Mouse (Mus musculus) midbrain, embryonic 11.5 days (tissue): ENCODE results near the gene Pdzd8. TPM values are rescaled to one million over a fixed set of nuclear protein-coding genes. Genes with fewer than 3 reads are reported as not detected.
A peak's percentile ranks its signal among the peaks of the same experiment; 100 is the strongest.

Experiments used
- ATAC-seq: fragments of 200-750 bp; cut with Nextera tagmentation; 2 replicates; pipeline ENCODE4 v1.8.0; 2017; ENCODE audit warnings: moderate TSS enrichment, moderate library complexity; ENCODE audit not compliant: low FRiP score
- DNase-seq: peaks from one replicate; pipeline ENCODE4 v3.0.0; 2015; ENCODE audit warnings: low spot score; ENCODE audit errors: missing footprints
- H3K27ac ChIP-seq: fragments of 300-500 bp; sonication (generic); 2 replicates; pipeline ENCODE4 v1.5.1; 2014; ENCODE audit warnings: low read depth, low read length
- H3K27me3 ChIP-seq: fragments of 300-500 bp; sonication (generic); 2 replicates; pipeline ENCODE4 v1.6.1; 2014; ENCODE audit warnings: mild to moderate bottlenecking, low read length, moderate library complexity, mixed read lengths; ENCODE audit not compliant: control insufficient read depth, insufficient read depth
- H3K36me3 ChIP-seq: fragments of 300-500 bp; sonication (generic); 2 replicates; pipeline ENCODE4 v1.6.1; 2014; ENCODE audit warnings: mild to moderate bottlenecking, low read length, moderate library complexity, mixed read lengths; ENCODE audit not compliant: control insufficient read depth, insufficient read depth
- H3K4me1 ChIP-seq: fragments of 300-500 bp; sonication (generic); 2 replicates; pipeline ENCODE4 v1.6.1; 2014; ENCODE audit warnings: low read length; ENCODE audit not compliant: control insufficient read depth, insufficient read depth
- H3K4me2 ChIP-seq: fragments of 300-500 bp; sonication (generic); 2 replicates; pipeline ENCODE4 v1.6.1; 2014; ENCODE audit warnings: mild to moderate bottlenecking, moderate library complexity
- H3K4me3 ChIP-seq: fragments of 300-500 bp; sonication (generic); 2 replicates; pipeline ENCODE4 v1.5.1; 2014; ENCODE audit warnings: low read depth, low read length
- H3K9ac ChIP-seq: fragments of 300-500 bp; sonication (generic); 2 replicates; pipeline ENCODE4 v1.6.1; 2014; ENCODE audit warnings: low read length
- H3K9me3 ChIP-seq: fragments of 300-500 bp; sonication (generic); 2 replicates; pipeline ENCODE4 v1.6.1; 2016; ENCODE audit warnings: low read length; ENCODE audit not compliant: control insufficient read depth
- WGBS: fragments of 180-500 bp; shearing (Covaris S2); extraction: QIAGEN DNeasy Blood & Tissue Kit; methylation state at CpG from one replicate; pipeline ENCODE4 v1.1.7; 2014; 5-methylcytosine and 5-hydroxymethylcytosine counted together
- polyA plus RNA-seq: library from polyadenylated mRNA; unstranded; fragments of >200 nt; fragmentation: Nextera tagmentation; extraction: Ambion mirVana; gene quantifications from 2 replicates; pipeline ENCODE4 v1.2.1, GENCODE M21; 2014

Gene Pdzd8
- polyA plus RNA-seq = 12.9 and 13.4 TPM in 2 replicates

DNA sequence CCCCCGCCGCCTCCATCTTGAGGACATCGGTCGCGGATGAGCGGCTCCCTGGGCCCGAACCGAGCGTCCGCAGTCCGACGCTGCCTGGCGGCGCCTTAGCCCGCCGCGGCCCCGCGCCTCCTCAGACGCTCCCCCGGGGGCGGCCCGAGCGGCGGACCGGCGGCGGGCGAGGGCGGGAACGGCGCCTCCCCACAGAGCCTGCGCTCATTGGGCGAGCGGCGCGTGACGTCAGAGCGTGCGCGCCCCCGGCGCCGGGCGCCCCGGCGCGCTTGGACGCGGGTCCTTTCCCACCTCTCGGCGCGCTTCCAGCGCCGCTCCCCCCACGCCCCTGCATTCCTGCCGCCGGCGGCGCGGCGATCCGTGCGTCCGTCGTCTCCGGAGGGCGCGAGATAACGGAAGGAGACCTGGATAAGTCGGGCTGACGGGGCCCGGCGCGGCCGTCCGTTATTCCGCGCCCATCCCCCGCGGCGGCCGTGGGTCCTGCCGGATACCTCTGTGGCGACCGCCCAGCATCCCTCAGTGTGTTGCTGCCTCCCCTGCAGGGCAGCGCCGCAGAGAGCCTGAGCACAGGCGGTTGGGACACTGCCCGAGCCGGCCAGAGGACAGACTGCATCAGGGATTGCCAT, at the start of gene Pdzd8:
Gene Pdzd8, minus strand, starts transcription at position 123 of the 626 bp plus-strand sequence.
- Histone ChIP-seq H3K27me3 (no peaks in the 10 kb centered on the region), H3K27ac (peak within 1 kb of the TSS; percentile 85), H3K4me1 (peaks cover 24% of the 10 kb centered on the region), H3K4me3 (peak within 1 kb of the TSS; percentile 88), H3K4me2 (peak within 1 kb of the TSS; percentile 76), H3K9me3 (no peaks in the 10 kb centered on the region), H3K9ac (peak within 1 kb of the TSS; percentile 89), H3K36me3 (no peaks in the 10 kb centered on the region)
- DNase-seq (peak; percentile 100), ATAC-seq (peak; percentile 95)
- WGBS = under 1% methylated on average over 76 of the region's 91 CpGs

GRCm38 (mm10) chr19:59393777-59394441, 48.3 kb upstream of the Pdzd8 start:
- no peaks in the 10 kb centered on the region for H3K36me3 ChIP-seq
- no peak overlapping the region for H3K4me3 ChIP-seq
- H3K4me1 ChIP-seq = peaks cover 5% of the 10 kb centered on the region
- H3K27ac ChIP-seq = no peak overlapping the region
- 17% methylated on average over 8 of the region's 8 CpGs for WGBS
- H3K27me3 ChIP-seq = no peaks in the 10 kb centered on the region
- ATAC-seq (no peak), DNase-seq (no peak)
- H3K9me3 ChIP-seq = no peaks in the 10 kb centered on the region
- no peak overlapping the region for H3K4me2 ChIP-seq
- H3K9ac ChIP-seq = no peak overlapping the region

DNA sequence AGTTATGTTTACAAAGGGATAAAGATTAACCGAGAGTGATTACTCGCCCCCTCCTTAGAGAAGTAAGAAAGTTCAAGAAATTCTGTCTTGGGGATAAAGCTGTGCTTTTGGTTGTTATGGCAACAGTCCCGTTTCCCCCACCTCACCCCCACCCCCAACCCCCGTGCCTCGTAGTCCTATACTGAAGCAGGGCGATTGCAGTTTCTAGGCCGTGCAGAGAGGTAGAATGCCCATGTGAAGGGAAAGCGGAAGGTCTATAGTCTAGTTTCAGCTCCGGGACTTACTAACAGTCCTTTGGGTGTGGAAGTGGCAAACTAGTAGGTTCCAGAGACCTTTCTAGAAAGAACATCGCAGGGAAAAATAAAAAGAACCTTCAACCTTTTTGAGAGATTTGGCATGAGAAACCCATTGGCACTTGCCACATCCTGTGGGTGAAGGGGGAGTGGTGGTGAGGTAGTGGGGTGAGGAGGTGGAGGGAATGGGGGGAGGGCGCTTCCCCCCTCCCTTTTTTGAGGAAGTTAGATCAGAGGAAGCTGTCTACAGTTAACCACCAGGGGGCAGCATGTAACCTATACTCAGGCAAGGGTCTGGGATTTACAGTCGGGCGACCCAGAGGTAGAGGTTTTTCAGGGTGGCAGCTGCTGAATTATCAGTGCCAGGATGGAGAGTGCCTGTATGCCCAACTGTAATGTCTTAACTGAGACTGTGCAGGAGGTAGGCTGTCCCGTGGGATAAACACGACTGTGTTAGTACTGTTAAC, 43.4 kb upstream of the Pdzd8 start:
- Histone ChIP-seq H3K36me3 (no peaks in the 10 kb centered on the region), H3K4me3 (no peak overlapping the region; the same call in 1 of the 2 replicates), H3K4me2 (peak overlapping the region; percentile 41), H3K9ac (no peak overlapping the region), H3K9me3 (no peaks in the 10 kb centered on the region), H3K27ac (no peak overlapping the region), H3K4me1 (peaks cover 9% of the 10 kb centered on the region), H3K27me3 (no peaks in the 10 kb centered on the region)
- WGBS = 7% methylated on average over 15 of the region's 15 CpGs
- DNase-seq (peak; percentile 95), ATAC-seq (peak; percentile 68)

DNA sequence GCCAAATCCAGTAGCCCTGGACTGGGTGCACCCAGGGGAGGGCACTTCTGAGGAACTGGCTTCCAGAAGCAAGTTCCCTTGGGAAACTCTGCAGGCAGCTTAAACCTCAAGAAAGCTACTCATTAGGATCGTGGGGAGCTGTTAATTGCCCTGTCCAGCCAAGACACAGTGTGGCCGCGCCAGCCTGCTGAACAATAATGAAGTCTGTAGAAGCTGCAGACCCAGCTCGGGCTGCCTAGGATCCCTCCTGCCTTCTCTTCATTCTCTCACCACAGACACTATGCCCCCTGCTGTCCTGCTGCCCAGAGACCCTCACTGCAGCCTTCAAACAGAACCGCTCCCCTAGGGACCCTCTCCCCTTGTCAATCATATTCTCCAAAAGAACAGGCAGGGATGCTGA, 42.8 kb upstream of the Pdzd8 start:
- 2% methylated on average over 5 of the region's 5 CpGs for WGBS
- H3K4me2 ChIP-seq = peak overlapping the region; percentile 41; the same call in 1 of the 2 replicates
- no peaks in the 10 kb centered on the region for H3K9me3 ChIP-seq
- peaks cover 9% of the 10 kb centered on the region for H3K4me1 ChIP-seq
- no peak overlapping the region for H3K9ac ChIP-seq
- H3K4me3 ChIP-seq = no peak overlapping the region
- ATAC-seq (peak; percentile 77), DNase-seq (peak; percentile 90)
- no peaks in the 10 kb centered on the region for H3K36me3 ChIP-seq
- H3K27me3 ChIP-seq = no peaks in the 10 kb centered on the region
- no peak overlapping the region for H3K27ac ChIP-seq

GRCm38 (mm10) chr19:59387178-59387577, 41.6 kb upstream of the Pdzd8 start:
- Histone ChIP-seq H3K9me3 (no peaks in the 10 kb centered on the region), H3K4me1 (peaks cover 9% of the 10 kb centered on the region), H3K27ac (no peak overlapping the region), H3K36me3 (no peaks in the 10 kb centered on the region), H3K9ac (no peak overlapping the region), H3K4me3 (no peak overlapping the region), H3K27me3 (no peaks in the 10 kb centered on the region), H3K4me2 (no peak overlapping the region)
- ATAC-seq (no peak), DNase-seq (no peak)
- 61% methylated on average over 1 of the region's 1 CpGs for WGBS

- DNase-seq (no peak), ATAC-seq (no peak)
- Histone ChIP-seq H3K4me1 (peaks cover 9% of the 10 kb centered on the region), H3K9me3 (no peaks in the 10 kb centered on the region), H3K36me3 (no peaks in the 10 kb centered on the region), H3K4me2 (no peak overlapping the region), H3K27me3 (no peaks in the 10 kb centered on the region), H3K4me3 (no peak overlapping the region), H3K9ac (no peak overlapping the region), H3K27ac (no peak overlapping the region)
- 90% methylated on average over 7 of the region's 7 CpGs for WGBS
Observed at GRCm38 (mm10) chr19:59384582-59385495, 39.3 kb upstream of the Pdzd8 start.

DNA sequence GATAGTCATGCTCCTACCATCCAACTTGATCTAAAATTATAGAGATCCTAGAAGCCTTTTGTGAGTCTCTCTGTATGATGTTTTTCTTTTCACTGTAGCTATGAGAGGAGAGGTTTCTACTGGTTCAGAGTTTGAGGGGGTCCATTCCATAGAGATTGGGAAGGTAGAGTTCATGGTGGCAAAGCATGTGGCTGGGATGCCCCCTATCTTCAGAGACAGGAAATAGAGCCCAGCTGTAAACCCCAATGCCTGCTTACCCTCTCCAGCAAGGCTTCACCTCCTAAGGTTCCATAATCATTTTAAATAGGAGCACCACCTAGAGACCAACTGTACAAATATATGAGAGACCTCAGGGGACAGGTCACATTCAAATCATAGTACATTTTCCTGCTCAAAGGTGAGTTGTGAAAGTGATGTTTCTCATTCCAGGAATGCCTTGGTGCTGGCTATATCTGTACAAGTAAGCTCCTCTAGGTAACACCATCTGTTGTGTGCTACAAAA, 36.9 kb upstream of the Pdzd8 start:
- ATAC-seq (no peak), DNase-seq (no peak)
- no peaks in the 10 kb centered on the region for H3K36me3 ChIP-seq
- H3K4me1 ChIP-seq = no peaks in the 10 kb centered on the region
- no peak overlapping the region for H3K4me2 ChIP-seq
- no peak overlapping the region for H3K9ac ChIP-seq
- H3K9me3 ChIP-seq = no peaks in the 10 kb centered on the region
- H3K27me3 ChIP-seq = no peaks in the 10 kb centered on the region
- H3K27ac ChIP-seq = no peak overlapping the region
- no peak overlapping the region for H3K4me3 ChIP-seq

- no peak overlapping the region for H3K4me3 ChIP-seq
- H3K27me3 ChIP-seq = no peaks in the 10 kb centered on the region
- H3K4me2 ChIP-seq = no peak overlapping the region
- DNase-seq (no peak), ATAC-seq (no peak)
- 71% methylated on average over 1 of the region's 1 CpGs for WGBS
- H3K36me3 ChIP-seq = no peaks in the 10 kb centered on the region
- peaks cover 5% of the 10 kb centered on the region; the same call in 1 of the 2 replicates for H3K9me3 ChIP-seq
- H3K27ac ChIP-seq = no peak overlapping the region
- H3K4me1 ChIP-seq = no peaks in the 10 kb centered on the region
- no peak overlapping the region for H3K9ac ChIP-seq
Observed at GRCm38 (mm10) chr19:59379995-59380394, 34.4 kb upstream of the Pdzd8 start.
